In genomic region chr5:125133651-125134050, GRCm38 (mm10) we compare ENCODE assay signal across 9 mouse cellular contexts. TPM values are rescaled to one million over a fixed set of nuclear protein-coding genes. Genes with fewer than 3 reads are reported as not detected.
DNase-seq lines count a peak whose midpoint lies in the region; ATAC-seq lines count a peak whose summit lies in the region.
"Had no signal": no experiment of that assay in that cellular context is flagged by ENCODE, and none has a peak within 500 bp of the region (broad histone marks: within the 10 kb centered on the region; RNA-seq: fewer than 3 reads in every experiment).

No protein-coding gene starts in this region.

- DNase-seq in kidney, postnatal 36 days = no peak
- peak; percentile 82 for DNase-seq in brain, adult 2 months (ENCODE audit: low read depth, low spot score)
- DNase-seq in midbrain, embryonic 10.5 days (ENCODE audit: low spot score) = no peak
- DNase-seq in adrenal gland, postnatal 25 days = no peak
- no peak for DNase-seq in left cerebral cortex, postnatal 36 days (ENCODE audit: low spot score in 2 of 2)
- no peak for DNase-seq in adrenal gland, adult 8-10 months

- H3K27ac ChIP-seq in kidney, embryonic 15.5 days = peak overlapping the region; percentile 89
- H3K27ac ChIP-seq in forebrain, embryonic 13.5 days = peak overlapping the region; percentile 90
- H3K27ac ChIP-seq in midbrain, embryonic 10.5 days (replicated peaks) = peak overlapping the region; percentile 95

- H3K4me1 ChIP-seq in kidney, embryonic 15.5 days = peaks cover 91% of the 10 kb centered on the region
- H3K4me1 ChIP-seq in forebrain, embryonic 13.5 days = peaks cover 100% of the 10 kb centered on the region
- H3K4me1 ChIP-seq in midbrain, embryonic 10.5 days = peaks cover 99% of the 10 kb centered on the region

- H3K27me3 ChIP-seq in kidney, embryonic 15.5 days = no peaks in the 10 kb centered on the region
- no peaks in the 10 kb centered on the region for H3K27me3 ChIP-seq in forebrain, embryonic 13.5 days
- H3K27me3 ChIP-seq in midbrain, embryonic 10.5 days (ENCODE audit: low read depth, poor library complexity, severe bottlenecking) = no peaks in the 10 kb centered on the region

- no peaks in the 10 kb centered on the region for H3K9me3 ChIP-seq in kidney, embryonic 15.5 days (replicated peaks)
- no peaks in the 10 kb centered on the region for H3K9me3 ChIP-seq in forebrain, embryonic 13.5 days (replicated peaks)
- H3K9me3 ChIP-seq in midbrain, embryonic 10.5 days (replicated peaks) = no peaks in the 10 kb centered on the region

- intact Hi-C loops in left cerebral cortex, postnatal 36 days (cut with DNase I) = no loop called here

- H3K4me3 ChIP-seq in kidney, embryonic 15.5 days (replicated peaks) = no peak overlapping the region
- H3K4me3 ChIP-seq in forebrain, embryonic 13.5 days = no peak overlapping the region
- H3K4me3 ChIP-seq in midbrain, embryonic 10.5 days = no peak overlapping the region

- no peak overlapping the region for H3K4me2 ChIP-seq in kidney, embryonic 15.5 days
- no peak overlapping the region for H3K4me2 ChIP-seq in forebrain, embryonic 13.5 days

- WGBS in kidney, embryonic 15.5 days = 64% methylated on average over 4 of the region's 4 CpGs
- 21% methylated on average over 4 of the region's 4 CpGs for WGBS in forebrain, embryonic 13.5 days
- 57% methylated on average over 4 of the region's 4 CpGs for WGBS in midbrain, embryonic 10.5 days

- ATAC-seq in kidney, embryonic 15.5 days (replicated peaks; ENCODE audit: low FRiP score) = no peak
- peak; percentile 22; the same call in 1 of the 2 replicates for ATAC-seq in forebrain, embryonic 13.5 days
- ATAC-seq: inflammation-experienced regulatory T-cells, adult 6 months had no signal

- no peak overlapping the region for H3K9ac ChIP-seq in kidney, embryonic 15.5 days
- no peak overlapping the region for H3K9ac ChIP-seq in forebrain, embryonic 13.5 days

- no peaks in the 10 kb centered on the region for H3K36me3 ChIP-seq in kidney, embryonic 15.5 days
- H3K36me3 ChIP-seq in forebrain, embryonic 13.5 days (ENCODE audit: poor library complexity, severe bottlenecking) = no peaks in the 10 kb centered on the region
- 0 out of 2 replicates have a peak, but pooled peaks cover 2% of the 10 kb centered on the region for H3K36me3 ChIP-seq in midbrain, embryonic 10.5 days

RNA-seq across cellular contexts. Expression of gene Ncor2, which starts 45.4 kb away (rescaled TPM):
- polyA plus RNA-seq in kidney, embryonic 15.5 days (2015; fragmentation: Nextera tagmentation; extraction: Ambion mirVana) = 27.5 and 28.8 TPM in 2 replicates
- 25.6 and 27.3 TPM in 2 replicates for polyA plus RNA-seq in forebrain, embryonic 13.5 days (2015; fragmentation: Nextera tagmentation; extraction: Ambion mirVana)
- 16.2 and 19.1 TPM in 2 replicates for polyA plus RNA-seq in midbrain, embryonic 10.5 days (2016; fragmentation: Nextera tagmentation; extraction: Ambion mirVana)
- 316 and 358 TPM in 2 replicates for total RNA-seq in adrenal gland, postnatal 25 days (2021)
- 100 to 1,000 TPM; 167 to 240 TPM for total RNA-seq in left cerebral cortex, postnatal 36 days (2021)
- 100 to 1,000 TPM; 188 to 380 (median 257) TPM for total RNA-seq in adrenal gland, adult 8-10 months (2022)
